Mouse (Mus musculus): ENCODE data around the gene Acsm2.

Gene Acsm2

GRCm38 (mm10) chr7:119554040-119554439 lies at the start of gene Acsm2:
Acsm2 (plus strand) TSS chr7:119554340.
- no peak for TF ChIP-seq GATA4 (IDR thresholded peaks at IDR 0.05; ENCODE audit: insufficient replicate concordance, low read length)

DNA sequence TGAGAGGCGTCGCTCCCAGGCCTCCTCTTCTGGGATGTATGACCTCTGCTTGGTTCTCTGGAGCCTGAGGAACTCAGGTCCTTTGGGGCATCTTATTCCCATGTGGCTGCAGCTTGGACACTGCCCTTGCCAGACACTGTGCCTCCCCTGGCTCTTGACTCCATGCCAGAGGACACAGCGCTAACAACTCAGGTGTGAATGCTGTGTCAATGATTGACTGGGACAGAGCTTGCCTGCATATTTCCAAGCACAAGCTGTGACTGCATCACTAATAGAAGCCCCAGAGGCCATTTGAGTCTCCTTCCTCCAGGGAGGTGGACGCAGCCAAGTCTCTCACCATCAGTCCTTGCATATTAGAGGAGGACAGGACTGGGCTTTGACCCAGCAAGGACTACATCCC lies 43.0 kb upstream of the Acsm2 start:
- no peak for TF ChIP-seq GATA4 (IDR thresholded peaks at IDR 0.05; ENCODE audit: insufficient replicate concordance, low read length)

DNA sequence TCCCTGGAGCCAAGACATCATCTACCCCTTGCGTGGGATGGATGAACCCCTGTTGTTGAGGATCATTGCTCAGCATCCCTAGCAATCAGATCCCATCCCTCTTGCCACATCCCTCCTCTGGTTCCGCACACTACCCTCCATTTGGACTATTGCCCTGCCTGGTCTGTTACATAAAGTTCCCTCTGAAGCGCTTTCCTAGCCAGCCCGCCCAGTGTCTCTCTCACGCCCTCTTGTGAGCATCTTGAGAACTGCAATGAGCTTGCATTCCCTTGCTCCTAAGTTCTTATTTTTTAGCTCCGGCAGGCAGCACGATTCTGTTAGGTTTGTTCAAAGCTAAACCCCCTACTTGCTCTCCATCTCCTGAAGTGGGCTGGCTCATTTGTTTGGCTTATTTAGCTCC lies 41.1 kb upstream of the Acsm2 start:
- TF ChIP-seq GATA4 (IDR thresholded peaks at IDR 0.05; ENCODE audit: insufficient replicate concordance, low read length), result no peak

DNA sequence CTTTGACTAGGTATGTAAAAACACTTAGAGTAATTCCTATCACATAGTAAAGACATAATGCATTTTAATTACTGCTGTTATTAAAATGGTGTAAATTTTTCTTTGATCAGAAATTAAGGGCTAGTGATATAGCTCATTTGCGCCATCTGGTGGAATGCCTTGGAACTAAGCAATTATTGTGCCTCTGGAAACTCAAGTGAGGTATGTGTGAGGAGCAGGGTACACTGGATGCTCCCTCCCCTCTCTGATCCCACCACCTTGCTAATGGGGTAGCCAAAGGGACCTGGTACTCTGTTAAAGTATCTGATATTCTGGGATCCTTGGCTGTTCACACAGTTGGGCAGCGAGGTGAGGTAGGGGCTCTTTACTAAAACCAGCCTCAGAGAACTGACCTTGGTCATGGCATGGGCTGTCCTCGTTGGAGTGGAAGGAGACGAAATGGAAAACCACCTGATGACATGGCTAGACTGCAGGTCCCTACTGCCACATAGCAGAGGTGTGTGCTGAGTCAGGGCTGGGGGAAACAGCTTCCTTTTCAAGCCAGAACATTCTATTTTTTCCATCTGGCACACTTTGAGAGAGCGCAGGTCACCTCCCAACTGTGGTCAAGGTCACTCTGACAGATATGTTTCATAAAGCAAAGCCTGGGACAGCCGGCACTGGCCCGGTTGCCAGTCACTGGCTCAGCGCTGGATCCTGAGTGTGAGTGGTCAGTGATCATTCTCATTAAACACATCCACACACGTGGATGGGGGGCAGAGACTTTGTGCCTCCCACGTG lies 38.5 kb upstream of the Acsm2 start:
- no peak for TF ChIP-seq GATA4 (IDR thresholded peaks at IDR 0.05; ENCODE audit: insufficient replicate concordance, low read length)

- TF ChIP-seq GATA4 (IDR thresholded peaks at IDR 0.05; ENCODE audit: insufficient replicate concordance, low read length), result no peak
Observed at GRCm38 (mm10) chr7:119516272-119516558, 37.9 kb upstream of the Acsm2 start.

DNA sequence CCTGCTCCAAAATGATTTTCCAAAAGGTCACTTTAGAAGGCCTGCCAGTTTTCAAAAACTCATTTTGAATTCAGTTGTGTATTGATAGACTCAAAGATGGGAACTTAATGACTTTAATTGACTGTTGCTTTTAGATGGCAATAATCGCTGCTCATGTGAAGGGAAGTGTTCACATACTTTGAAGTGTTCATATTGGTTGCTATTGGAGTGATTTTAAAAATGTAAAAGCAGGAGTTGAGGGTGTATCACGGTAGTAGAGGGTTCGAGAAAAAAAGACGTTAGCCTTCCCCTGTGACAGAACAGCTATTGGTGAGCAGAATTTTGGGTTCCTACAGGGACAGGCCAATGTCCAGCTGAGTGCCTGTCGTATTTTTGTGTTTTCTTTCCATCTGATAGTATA lies 35.0 kb upstream of the Acsm2 start, which contains the start of gene Acsm5:
Acsm5 (plus strand) TSS at position 301 of the 400 bp plus-strand sequence.
- no peak for TF ChIP-seq GATA4 (IDR thresholded peaks at IDR 0.05; ENCODE audit: insufficient replicate concordance, low read length)

- TF ChIP-seq GATA4 (IDR thresholded peaks at IDR 0.05; ENCODE audit: insufficient replicate concordance, low read length), result no peak
Observed at GRCm38 (mm10) chr7:119519654-119520053, 34.5 kb upstream of the Acsm2 start.

- no peak for TF ChIP-seq GATA4 (IDR thresholded peaks at IDR 0.05; ENCODE audit: insufficient replicate concordance, low read length)
Observed at GRCm38 (mm10) chr7:119521816-119522215, 32.3 kb upstream of the Acsm2 start.

DNA sequence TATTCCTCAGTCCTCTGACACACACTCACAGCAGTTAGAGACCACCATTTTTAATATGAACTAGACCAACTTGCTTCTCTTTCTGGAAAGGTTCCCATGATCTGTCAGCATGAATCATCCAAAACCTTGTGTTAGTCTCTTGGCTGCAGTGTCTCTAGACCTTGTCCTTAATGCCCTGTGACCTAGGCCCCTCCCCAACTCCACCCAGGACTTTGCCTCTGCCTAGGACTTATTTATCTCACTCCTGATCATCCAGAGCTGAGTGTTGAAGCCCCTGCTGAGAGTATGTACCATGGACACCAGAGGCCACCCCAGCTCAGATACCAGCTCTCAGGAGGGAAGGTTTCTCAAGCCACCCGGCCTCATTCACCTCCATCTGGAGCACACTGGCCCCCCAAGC lies 31.8 kb upstream of the Acsm2 start:
- peak; percentile 53; the same call in 1 of the 2 replicates for TF ChIP-seq GATA4 (IDR thresholded peaks at IDR 0.05; ENCODE audit: insufficient replicate concordance, low read length)

GRCm38 (mm10) chr7:119523389-119523788 lies 30.8 kb upstream of the Acsm2 start, which contains the start of gene Pdilt:
Pdilt (minus strand) TSS chr7:119523489.
- no peak for TF ChIP-seq GATA4 (IDR thresholded peaks at IDR 0.05; ENCODE audit: insufficient replicate concordance, low read length)

DNA sequence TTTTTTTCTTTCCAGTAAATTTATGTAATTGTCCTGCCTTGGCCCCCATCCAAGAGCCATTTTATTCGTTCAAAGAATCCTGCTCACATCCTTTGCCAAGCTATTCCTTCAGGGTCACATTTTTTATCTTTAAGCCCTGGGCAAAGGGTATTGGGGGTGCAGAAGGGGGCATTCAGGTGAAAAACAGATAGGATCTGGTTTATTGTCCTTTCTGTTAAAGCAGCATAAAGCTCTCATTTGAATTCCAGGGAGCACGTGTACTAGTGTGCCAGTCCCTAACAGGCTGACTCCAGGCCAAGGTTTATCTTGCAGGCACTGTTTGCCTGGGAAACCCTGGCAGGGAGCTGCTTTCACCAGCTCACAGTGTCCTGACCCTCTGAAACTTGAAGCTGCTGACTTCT lies 28.3 kb upstream of the Acsm2 start:
- peak; percentile 61; the same call in 1 of the 2 replicates for TF ChIP-seq GATA4 (IDR thresholded peaks at IDR 0.05; ENCODE audit: insufficient replicate concordance, low read length)

DNA sequence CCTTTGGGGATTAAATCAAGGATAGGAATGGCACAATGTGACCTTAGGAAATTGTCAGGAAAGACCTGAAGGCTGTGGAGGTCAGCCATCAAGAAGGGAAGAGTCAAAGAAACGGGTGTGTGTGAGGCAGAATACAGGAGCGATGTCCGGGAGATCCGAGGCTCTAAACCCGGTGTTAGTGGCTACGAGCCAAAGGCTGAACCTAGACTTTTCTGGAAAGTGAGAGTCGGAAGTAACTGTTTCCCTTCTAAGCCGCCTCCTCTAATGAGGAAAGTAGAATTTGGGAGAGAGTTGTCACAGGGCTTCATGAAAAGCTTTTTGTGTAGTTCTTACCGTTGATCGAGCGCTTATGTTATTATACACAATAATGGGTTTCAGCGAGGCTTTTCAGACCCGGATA lies 27.7 kb upstream of the Acsm2 start:
- no peak for TF ChIP-seq GATA4 (IDR thresholded peaks at IDR 0.05; ENCODE audit: insufficient replicate concordance, low read length)

DNA sequence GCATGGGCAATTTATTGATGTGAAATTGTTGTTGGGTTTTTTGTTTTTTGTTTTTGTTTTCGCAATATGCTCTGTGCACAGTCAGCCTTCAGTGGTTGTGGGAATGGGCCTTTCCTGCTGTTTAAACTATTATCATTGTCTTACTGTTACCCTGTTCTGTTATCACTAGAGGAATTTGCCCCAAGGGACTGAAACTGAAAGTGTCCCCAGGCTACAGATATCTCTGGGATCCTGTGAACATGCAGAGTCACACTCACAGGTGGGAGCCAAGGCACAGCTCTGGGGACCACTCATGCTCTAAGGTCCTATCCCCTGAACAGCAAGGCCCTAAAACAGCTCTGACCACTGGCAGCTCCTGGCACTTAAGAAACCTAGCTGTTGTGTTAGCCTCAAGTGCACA lies 27.0 kb upstream of the Acsm2 start:
- peak; percentile 62; the same call in 1 of the 2 replicates for TF ChIP-seq GATA4 (IDR thresholded peaks at IDR 0.05; ENCODE audit: insufficient replicate concordance, low read length)

DNA sequence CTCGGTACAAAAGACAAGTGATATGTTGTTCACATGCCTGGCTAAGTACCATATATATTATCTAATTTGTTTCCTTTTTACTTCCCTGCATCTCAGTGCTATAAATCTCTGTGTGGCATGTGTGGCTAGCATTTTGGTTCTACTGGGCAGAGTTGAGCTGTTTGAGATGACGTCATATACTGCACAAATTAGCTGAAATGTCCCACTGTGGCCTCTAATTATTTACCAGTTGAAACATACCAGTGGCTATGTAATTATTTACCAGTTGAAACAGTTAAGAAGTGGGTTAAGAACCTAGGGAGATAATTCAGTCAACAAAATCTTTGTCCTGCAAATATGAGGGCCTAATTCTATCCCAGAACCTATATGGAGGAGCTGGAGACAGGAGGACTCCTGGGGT lies 26.6 kb upstream of the Acsm2 start:
- TF ChIP-seq GATA4 (IDR thresholded peaks at IDR 0.05; ENCODE audit: insufficient replicate concordance, low read length), result no peak

DNA sequence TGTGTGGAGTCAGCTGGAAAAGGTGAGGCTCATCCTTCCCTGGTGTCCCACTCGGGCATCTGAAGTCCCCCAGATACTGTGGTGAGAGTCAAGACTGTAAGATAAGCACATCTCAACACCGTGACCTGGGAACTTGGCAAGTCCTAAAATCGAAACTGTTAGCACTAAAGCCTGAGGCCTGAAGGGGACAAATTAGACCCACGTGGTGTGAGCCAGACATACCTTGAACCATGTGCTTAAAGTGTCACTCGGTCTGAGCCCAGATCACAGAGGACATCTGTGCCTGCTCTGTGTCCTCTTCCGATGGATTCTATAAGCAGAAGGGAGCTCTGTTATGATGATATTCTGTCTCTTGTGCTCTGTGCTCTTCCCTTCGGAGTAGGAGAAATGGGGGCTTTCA lies 25.5 kb upstream of the Acsm2 start:
- no peak for TF ChIP-seq GATA4 (IDR thresholded peaks at IDR 0.05; ENCODE audit: insufficient replicate concordance, low read length)

- no peak for TF ChIP-seq GATA4 (IDR thresholded peaks at IDR 0.05; ENCODE audit: insufficient replicate concordance, low read length)
Observed at GRCm38 (mm10) chr7:119532924-119533323, 21.2 kb upstream of the Acsm2 start.

DNA sequence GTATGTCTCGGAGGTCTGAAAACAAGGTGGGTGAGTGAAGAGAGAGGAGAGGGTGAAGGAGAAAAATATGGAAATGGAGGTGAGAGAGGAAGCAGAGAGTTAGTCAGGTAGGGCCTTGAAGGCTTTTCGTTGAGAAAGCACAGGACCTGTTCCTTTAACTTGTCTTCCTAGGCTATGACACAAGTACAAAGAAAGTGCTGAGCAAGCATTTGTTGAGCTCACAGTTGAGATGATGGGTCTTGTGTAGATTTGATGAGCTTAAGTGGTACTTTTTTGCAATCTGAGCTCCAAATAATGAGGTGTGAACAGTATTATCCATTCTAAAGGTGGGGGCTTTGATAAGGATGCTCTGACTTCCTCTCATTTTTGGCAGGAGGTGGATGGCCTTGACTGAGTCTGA lies 19.8 kb upstream of the Acsm2 start:
- TF ChIP-seq GATA4 (IDR thresholded peaks at IDR 0.05; ENCODE audit: insufficient replicate concordance, low read length), result no peak

Data from liver, adult (tissue).